Mouse (Mus musculus): Measurements from ENCODE around the gene Rubcnl. TPM values are rescaled to one million over a fixed set of nuclear protein-coding genes. Genes with fewer than 3 reads are reported as not detected.

Gene Rubcnl
- polyA plus RNA-seq, 1 experiment from 2014 or later = 0.34 TPM

DNA sequence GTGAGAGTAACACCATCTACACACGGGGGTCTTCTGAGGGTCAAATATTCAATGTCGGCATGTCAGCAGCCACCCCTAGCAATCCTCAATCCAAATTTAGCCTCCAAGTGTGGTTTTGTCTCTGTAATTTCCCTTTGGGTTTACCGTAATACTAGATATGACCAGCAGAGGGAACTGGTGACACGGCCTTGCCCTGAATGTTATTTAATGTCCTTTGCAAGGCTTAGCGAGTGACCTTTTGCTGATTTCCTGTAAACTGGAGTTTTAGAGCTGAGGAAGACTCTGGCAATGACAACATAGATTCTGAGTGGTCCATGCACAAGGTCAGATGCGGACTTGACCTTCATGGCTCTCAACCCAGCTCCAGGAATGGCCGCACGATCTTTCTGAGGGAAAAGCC is 44.7 kb downstream of the Rubcnl start:
- H3K36me3 ChIP-seq (replicated peaks) = no peaks in the 10 kb centered on the region
- 46% methylated on average over 8 of the region's 8 CpGs for WGBS

DNA sequence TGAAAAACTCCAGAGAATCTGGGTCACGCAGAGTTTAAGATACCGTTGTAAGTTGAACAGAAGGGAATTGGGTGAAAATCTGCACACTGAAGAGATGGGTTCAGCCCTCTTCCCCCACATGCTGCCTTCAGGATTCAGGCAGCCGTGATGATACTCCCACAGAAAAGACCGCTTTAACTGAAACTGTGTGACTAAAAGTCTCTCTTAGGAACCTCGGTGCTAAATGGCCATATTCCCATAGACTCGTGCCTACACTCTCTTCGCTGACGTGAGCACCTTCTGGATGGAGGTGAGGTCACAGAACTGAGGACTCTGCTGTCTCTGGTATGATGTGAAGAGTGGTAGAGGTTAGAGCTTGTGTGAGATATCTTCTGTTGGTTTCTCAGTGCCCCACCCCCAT is 48.1 kb downstream of the Rubcnl start:
- Histone ChIP-seq H3K27me3 (replicated peaks; ENCODE audit: low read depth, poor library complexity, severe bottlenecking) (no peaks in the 10 kb centered on the region), H3K4me3 (no peak overlapping the region), H3K27ac (replicated peaks) (no peak overlapping the region), H3K9me3 (no peaks in the 10 kb centered on the region), H3K4me1 (no peaks in the 10 kb centered on the region), H3K36me3 (replicated peaks) (no peaks in the 10 kb centered on the region)
- DNase-seq (ENCODE audit: low spot score) = no peak
- 93% methylated on average over 8 of the region's 8 CpGs for WGBS

More for the DNA sequence above, 44.7 kb downstream of the Rubcnl start:
- DNase-seq (ENCODE audit: low spot score) = peak; percentile 12
- H3K4me3 ChIP-seq = no peak overlapping the region
- no peaks in the 10 kb centered on the region for H3K4me1 ChIP-seq
- no peaks in the 10 kb centered on the region for H3K9me3 ChIP-seq
- no peak overlapping the region for H3K27ac ChIP-seq (replicated peaks)
- H3K27me3 ChIP-seq (replicated peaks; ENCODE audit: low read depth, poor library complexity, severe bottlenecking) = no peaks in the 10 kb centered on the region

DNA sequence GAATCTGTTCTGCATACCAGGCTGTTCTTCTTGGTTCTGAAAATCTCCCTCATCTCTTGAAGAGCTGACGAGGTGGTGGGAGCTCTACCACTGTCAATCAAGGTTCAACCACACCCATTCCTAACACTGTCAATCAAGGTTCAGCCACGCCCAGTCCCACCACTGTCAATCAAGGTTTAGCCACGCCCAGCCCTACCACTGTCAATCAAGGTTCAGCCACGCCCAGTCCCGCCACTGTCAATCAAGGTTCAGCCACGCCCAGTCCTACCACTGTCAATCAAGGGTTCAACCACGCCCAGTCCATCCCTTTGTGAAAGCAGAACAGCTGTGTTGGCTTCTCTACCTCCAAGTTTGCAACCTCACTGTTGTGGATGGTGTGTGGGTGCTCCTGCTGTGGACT is 48.7 kb downstream of the Rubcnl start:
- H3K4me3 ChIP-seq = no peak overlapping the region
- WGBS = 82% methylated on average over 7 of the region's 7 CpGs
- no peaks in the 10 kb centered on the region for H3K4me1 ChIP-seq
- peak; percentile 11 for DNase-seq (ENCODE audit: low spot score)
- no peaks in the 10 kb centered on the region for H3K27me3 ChIP-seq (replicated peaks; ENCODE audit: low read depth, poor library complexity, severe bottlenecking)
- H3K27ac ChIP-seq (replicated peaks) = no peak overlapping the region
- no peaks in the 10 kb centered on the region for H3K9me3 ChIP-seq
- no peaks in the 10 kb centered on the region for H3K36me3 ChIP-seq (replicated peaks)

DNA sequence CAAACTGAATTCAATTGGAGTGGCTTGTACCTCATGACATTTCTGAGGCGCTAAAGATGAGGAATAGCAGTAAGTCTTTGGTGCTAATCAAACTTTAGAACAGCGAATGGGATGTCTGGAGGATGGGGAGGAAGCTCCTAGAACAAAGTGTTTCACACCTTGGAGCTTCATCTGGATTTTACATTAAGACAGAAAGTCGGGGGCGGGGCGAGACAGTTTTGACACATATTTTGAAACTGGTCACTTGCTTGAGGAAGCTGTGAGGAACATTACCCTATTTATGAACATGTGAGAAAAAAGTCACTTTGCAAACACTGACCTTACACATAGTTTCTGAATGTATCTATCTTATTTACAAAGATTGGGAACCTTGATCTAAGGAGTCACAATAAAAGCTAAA is 49.4 kb downstream of the Rubcnl start:
- Histone ChIP-seq H3K36me3 (replicated peaks) (no peaks in the 10 kb centered on the region), H3K4me3 (no peak overlapping the region), H3K27ac (replicated peaks) (no peak overlapping the region), H3K27me3 (replicated peaks; ENCODE audit: low read depth, poor library complexity, severe bottlenecking) (no peaks in the 10 kb centered on the region), H3K4me1 (no peaks in the 10 kb centered on the region), H3K9me3 (no peaks in the 10 kb centered on the region)
- no peak for DNase-seq (ENCODE audit: low spot score)
- 93% methylated on average over 5 of the region's 5 CpGs for WGBS

DNA sequence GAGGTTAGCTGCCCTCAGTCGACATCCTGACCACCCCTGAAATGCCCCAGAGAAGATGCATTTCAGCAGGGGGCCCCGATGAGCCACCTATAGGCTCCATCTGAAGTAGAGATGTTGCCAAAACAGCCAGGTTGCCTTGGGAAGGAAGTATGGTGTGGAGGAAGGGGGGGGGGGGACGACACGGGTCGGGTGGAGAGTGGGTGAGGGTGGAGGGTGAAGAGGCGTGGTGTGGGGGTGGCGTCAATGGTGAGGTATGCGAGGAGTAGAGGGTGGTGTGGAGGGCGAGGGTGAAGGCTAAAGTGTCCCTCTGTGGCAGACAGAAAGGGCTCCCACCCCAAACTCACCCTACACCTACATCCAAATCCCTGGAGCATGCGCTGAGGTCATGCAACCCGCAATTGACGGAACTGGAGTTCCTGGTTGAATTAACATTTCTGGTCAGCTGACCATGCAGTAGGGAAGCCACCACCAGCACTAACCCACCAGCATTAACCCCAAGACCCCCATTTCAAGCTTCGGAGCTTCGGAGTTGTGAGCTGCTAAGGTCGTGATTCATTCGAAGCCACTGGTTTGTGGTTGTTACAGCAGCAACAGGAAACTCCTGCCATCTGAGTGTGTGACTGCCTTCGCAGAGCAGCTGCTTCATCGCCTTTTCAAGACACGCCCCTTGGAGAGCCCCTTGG is 52.7 kb downstream of the Rubcnl start:
- H3K27me3 ChIP-seq (replicated peaks; ENCODE audit: low read depth, poor library complexity, severe bottlenecking) = no peaks in the 10 kb centered on the region

DNA sequence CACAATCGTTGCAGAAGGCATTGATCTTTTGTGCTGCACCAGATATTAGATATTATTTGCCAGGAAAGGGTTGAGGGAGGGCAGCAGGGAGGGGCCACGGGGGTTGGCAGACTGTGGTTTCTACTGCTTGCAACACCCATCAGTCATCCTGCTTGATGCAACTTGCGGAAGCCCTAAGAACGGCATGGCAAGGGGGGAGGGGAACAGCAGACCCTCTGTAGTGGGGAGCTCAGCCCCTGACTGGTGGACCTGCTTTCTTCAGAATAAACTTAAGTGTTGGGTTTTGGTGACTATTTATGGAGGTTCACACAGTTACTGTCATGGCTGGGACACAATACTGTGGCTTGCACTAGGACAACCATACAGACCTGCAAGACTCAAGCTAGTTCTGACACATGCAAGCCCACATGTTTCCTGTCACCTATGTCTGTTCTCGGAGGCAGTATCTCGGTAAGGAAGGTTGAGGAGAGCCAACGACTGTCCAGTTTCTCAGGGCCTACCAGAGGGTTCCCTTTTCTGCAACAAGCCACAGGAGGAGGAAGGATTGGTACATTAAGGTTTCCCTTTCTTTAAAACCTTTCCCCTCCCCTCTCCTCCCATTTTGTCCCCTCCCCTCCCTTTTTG is 53.6 kb downstream of the Rubcnl start:
- Histone ChIP-seq H3K36me3 (replicated peaks) (no peaks in the 10 kb centered on the region), H3K9me3 (no peaks in the 10 kb centered on the region), H3K27ac (replicated peaks) (no peak overlapping the region), H3K27me3 (replicated peaks; ENCODE audit: low read depth, poor library complexity, severe bottlenecking) (no peaks in the 10 kb centered on the region), H3K4me1 (no peaks in the 10 kb centered on the region), H3K4me3 (no peak overlapping the region)
- DNase-seq (ENCODE audit: low spot score) = no peak
- whole genome bisulfite sequencing = 84% methylated on average over 7 of the region's 7 CpGs

More for the DNA sequence above, 52.7 kb downstream of the Rubcnl start:
- no peaks in the 10 kb centered on the region for H3K4me1 ChIP-seq
- H3K27ac ChIP-seq (replicated peaks) = no peak overlapping the region
- no peak for DNase-seq (ENCODE audit: low spot score)
- no peak overlapping the region for H3K4me3 ChIP-seq
- no peaks in the 10 kb centered on the region for H3K9me3 ChIP-seq
- H3K36me3 ChIP-seq (replicated peaks) = no peaks in the 10 kb centered on the region
- WGBS = 90% methylated on average over 18 of the region's 19 CpGs

DNA sequence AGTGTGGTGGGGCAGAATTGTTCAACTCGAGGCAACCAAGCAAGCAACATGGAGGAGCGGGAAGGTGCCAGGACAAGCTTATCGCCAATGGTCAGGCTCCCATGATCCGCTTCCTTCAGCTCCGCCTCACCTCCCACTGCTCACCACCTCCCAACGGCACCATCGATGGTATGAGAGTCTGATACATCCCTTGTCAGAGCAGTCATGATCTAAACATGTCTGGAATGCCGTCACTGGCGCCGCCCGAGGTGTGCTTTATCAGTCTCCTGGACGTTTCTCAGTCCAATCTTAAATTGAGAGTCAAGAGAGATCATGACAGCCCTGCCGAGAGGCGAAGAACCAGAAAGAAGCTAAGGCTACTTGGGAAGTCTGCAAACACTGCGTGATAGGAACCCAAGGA is 55.3 kb downstream of the Rubcnl start:
- Histone ChIP-seq H3K4me1 (no peaks in the 10 kb centered on the region), H3K27me3 (replicated peaks; ENCODE audit: low read depth, poor library complexity, severe bottlenecking) (no peaks in the 10 kb centered on the region), H3K36me3 (replicated peaks) (no peaks in the 10 kb centered on the region), H3K27ac (replicated peaks) (no peak overlapping the region), H3K9me3 (no peaks in the 10 kb centered on the region), H3K4me3 (no peak overlapping the region)
- no peak for DNase-seq (ENCODE audit: low spot score)
- 91% methylated on average over 15 of the region's 15 CpGs for WGBS

DNA sequence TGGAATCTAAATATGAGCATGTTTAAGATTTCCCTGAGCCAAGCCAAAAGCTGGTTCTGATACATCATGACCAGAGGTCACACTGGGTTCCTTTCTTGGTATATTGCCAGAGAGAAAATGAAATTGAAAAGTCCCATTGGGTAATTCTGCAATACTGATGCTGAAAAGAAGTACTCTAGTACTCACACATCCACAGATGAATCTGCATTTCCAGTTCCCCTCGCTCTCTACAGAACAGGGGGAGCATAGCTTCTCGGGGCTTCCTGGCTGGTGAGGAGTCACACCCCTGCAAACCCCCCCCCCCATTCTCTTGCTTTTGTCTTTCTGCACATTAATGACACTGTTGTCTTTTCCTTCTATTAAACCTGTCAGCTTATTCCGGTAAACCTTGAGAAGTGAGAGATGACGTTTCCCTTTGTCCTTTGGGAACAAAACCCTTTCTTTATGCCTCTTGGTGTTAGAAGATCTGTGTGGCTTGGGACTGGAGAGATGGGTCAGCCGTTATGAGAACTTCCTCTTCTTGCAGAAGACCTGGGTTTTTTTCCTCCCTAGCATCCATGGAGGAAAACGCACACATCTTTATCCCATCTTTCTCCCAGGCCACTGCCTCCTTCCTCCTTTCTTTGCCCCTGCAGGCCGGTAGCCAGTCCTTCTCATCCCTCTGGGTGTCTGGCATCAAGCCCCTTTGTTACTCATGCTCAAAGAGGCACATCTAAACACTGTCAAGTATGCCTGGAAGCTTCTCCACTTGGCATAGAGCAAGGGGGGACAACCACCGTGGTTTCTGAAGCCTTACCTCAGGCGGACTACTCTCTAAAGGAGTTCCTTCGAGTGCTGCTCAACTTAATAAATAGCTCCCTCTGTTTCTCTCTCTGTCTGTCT is 59.7 kb downstream of the Rubcnl start:
- 81% methylated on average over 10 of the region's 10 CpGs for WGBS
- Histone ChIP-seq H3K27me3 (replicated peaks; ENCODE audit: low read depth, poor library complexity, severe bottlenecking) (no peaks in the 10 kb centered on the region), H3K4me1 (no peaks in the 10 kb centered on the region), H3K9me3 (no peaks in the 10 kb centered on the region), H3K4me3 (no peak overlapping the region), H3K36me3 (replicated peaks) (no peaks in the 10 kb centered on the region), H3K27ac (replicated peaks) (no peak overlapping the region)
- DNase-seq (ENCODE audit: low spot score) = no peak

DNA sequence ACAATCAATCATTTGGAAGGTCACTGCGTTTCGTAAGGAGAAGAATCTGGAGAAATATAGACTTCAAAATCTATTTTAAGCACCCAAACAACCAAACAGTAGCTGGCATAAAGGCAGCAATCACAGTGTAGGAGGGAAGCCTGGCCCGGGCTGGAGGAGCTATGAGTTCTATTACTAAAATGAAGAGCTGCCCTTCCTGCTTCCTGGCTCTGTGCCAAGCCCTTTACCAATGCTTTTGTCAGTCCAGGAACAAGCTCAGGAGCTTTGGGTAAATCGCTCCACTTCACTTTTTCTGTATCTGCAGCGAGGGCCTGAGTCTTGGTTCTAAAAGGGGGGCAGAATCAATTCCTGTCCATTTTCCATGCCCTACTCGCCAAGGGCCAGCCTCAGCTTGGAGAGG is 62.1 kb downstream of the Rubcnl start:
- H3K27ac ChIP-seq (replicated peaks) = no peak overlapping the region

More for the DNA sequence above, 62.1 kb downstream of the Rubcnl start:
- Histone ChIP-seq H3K36me3 (replicated peaks) (no peaks in the 10 kb centered on the region), H3K27me3 (replicated peaks; ENCODE audit: low read depth, poor library complexity, severe bottlenecking) (no peaks in the 10 kb centered on the region), H3K4me1 (no peaks in the 10 kb centered on the region), H3K9me3 (no peaks in the 10 kb centered on the region), H3K4me3 (no peak overlapping the region)
- WGBS = 82% methylated on average over 6 of the region's 6 CpGs
- no peak for DNase-seq (ENCODE audit: low spot score)

Other genes with a start within 250 kb of the Rubcnl start
- gene Lrch1, start 68.2 kb upstream of the Rubcnl start, polyA plus RNA-seq (2016; fragmentation: Nextera tagmentation; extraction: Ambion mirVana) = 7.6 and 9.1 TPM in 2 replicates
- gene Lrrc63, start 114.9 kb downstream of the Rubcnl start, polyA plus RNA-seq (2016; fragmentation: Nextera tagmentation; extraction: Ambion mirVana) = 0.13 TPM in 1 of 2 replicates, not detected in the other
- gene Lcp1, start 115.1 kb downstream of the Rubcnl start, polyA plus RNA-seq (2016; fragmentation: Nextera tagmentation; extraction: Ambion mirVana) = 20.7 and 25.5 TPM in 2 replicates
- not detected in 2 replicates for gene Cpb2, start 226.3 kb downstream of the Rubcnl start, polyA plus RNA-seq (2016; fragmentation: Nextera tagmentation; extraction: Ambion mirVana)